Mouse (Mus musculus): ENCODE data around the gene Wwc2. TPM values are rescaled to one million over a fixed set of nuclear protein-coding genes. Genes with fewer than 3 reads are reported as not detected.

Wwc2 gene
- polyA plus RNA-seq, 1 experiment from 2014 or later: 19.2 TPM

- Histone ChIP-seq H3K9me3 (no peaks in the 10 kb centered on the region), H3K27me3 (ENCODE audit: insufficient read depth, poor library complexity, severe bottlenecking) (no peaks in the 10 kb centered on the region), H3K36me3 (peaks cover 6% of the 10 kb centered on the region; the same call in 1 of the 2 replicates), H3K27ac (no peak overlapping the region; the same call in 1 of the 2 replicates), H3K4me1 (peaks cover 42% of the 10 kb centered on the region), H3K4me3 (no peak overlapping the region)
- DNase-seq (ENCODE audit: low spot score): no peak
- WGBS: 53% methylated on average over 9 of the region's 9 CpGs
Measured at GRCm38 (mm10) chr8:47906142-47906541, 84.6 kb downstream of the Wwc2 start.

- 87% methylated on average over 7 of the region's 7 CpGs for WGBS
Measured at GRCm38 (mm10) chr8:47905256-47905655, 85.5 kb downstream of the Wwc2 start.

GRCm38 (mm10) chr8:47904004-47904403 is 86.7 kb downstream of the Wwc2 start:
- no peaks in the 10 kb centered on the region for H3K9me3 ChIP-seq
- peaks cover 18% of the 10 kb centered on the region for H3K36me3 ChIP-seq
- 75% methylated on average over 7 of the region's 7 CpGs for WGBS
- H3K27me3 ChIP-seq (ENCODE audit: insufficient read depth, poor library complexity, severe bottlenecking): no peaks in the 10 kb centered on the region
- peaks cover 42% of the 10 kb centered on the region for H3K4me1 ChIP-seq
- no peak overlapping the region for H3K4me3 ChIP-seq
- no peak overlapping the region for H3K27ac ChIP-seq
- no peak for DNase-seq (ENCODE audit: low spot score)

More at GRCm38 (mm10) chr8:47905256-47905655, 85.5 kb downstream of the Wwc2 start:
- H3K4me1 ChIP-seq: peaks cover 42% of the 10 kb centered on the region
- H3K36me3 ChIP-seq: peaks cover 13% of the 10 kb centered on the region
- H3K4me3 ChIP-seq: no peak overlapping the region
- no peak overlapping the region for H3K27ac ChIP-seq
- no peak for DNase-seq (ENCODE audit: low spot score)
- no peaks in the 10 kb centered on the region for H3K9me3 ChIP-seq
- no peaks in the 10 kb centered on the region for H3K27me3 ChIP-seq (ENCODE audit: insufficient read depth, poor library complexity, severe bottlenecking)

GRCm38 (mm10) chr8:47902704-47903103 is 88.0 kb downstream of the Wwc2 start:
- DNase-seq (ENCODE audit: low spot score): no peak
- WGBS: 83% methylated on average over 3 of the region's 3 CpGs

GRCm38 (mm10) chr8:47900361-47900760 is 90.4 kb downstream of the Wwc2 start:
- 93% methylated on average over 9 of the region's 9 CpGs for WGBS
- H3K9me3 ChIP-seq: no peaks in the 10 kb centered on the region
- no peak overlapping the region for H3K4me3 ChIP-seq
- H3K27ac ChIP-seq: no peak overlapping the region
- no peaks in the 10 kb centered on the region for H3K27me3 ChIP-seq (ENCODE audit: insufficient read depth, poor library complexity, severe bottlenecking)
- peaks cover 43% of the 10 kb centered on the region for H3K36me3 ChIP-seq
- H3K4me1 ChIP-seq: peaks cover 10% of the 10 kb centered on the region; the same call in 1 of the 2 replicates
- DNase-seq (ENCODE audit: low spot score): no peak

More at GRCm38 (mm10) chr8:47902704-47903103, 88.0 kb downstream of the Wwc2 start:
- Histone ChIP-seq H3K4me1 (peaks cover 32% of the 10 kb centered on the region), H3K27ac (no peak overlapping the region), H3K27me3 (ENCODE audit: insufficient read depth, poor library complexity, severe bottlenecking) (no peaks in the 10 kb centered on the region), H3K9me3 (no peaks in the 10 kb centered on the region), H3K4me3 (no peak overlapping the region), H3K36me3 (peaks cover 30% of the 10 kb centered on the region)

GRCm38 (mm10) chr8:47899891-47900290 is 90.8 kb downstream of the Wwc2 start:
- DNase-seq (ENCODE audit: low spot score): no peak
- peaks cover 47% of the 10 kb centered on the region for H3K36me3 ChIP-seq
- no peak overlapping the region for H3K4me3 ChIP-seq

GRCm38 (mm10) chr8:47892419-47892818 is 98.3 kb downstream of the Wwc2 start:
- Histone ChIP-seq H3K9me3 (no peaks in the 10 kb centered on the region), H3K27me3 (ENCODE audit: insufficient read depth, poor library complexity, severe bottlenecking) (no peaks in the 10 kb centered on the region), H3K4me1 (peaks cover 42% of the 10 kb centered on the region), H3K36me3 (peaks cover 24% of the 10 kb centered on the region), H3K4me3 (no peak overlapping the region), H3K27ac (no peak overlapping the region)
- 92% methylated on average over 3 of the region's 3 CpGs for WGBS
- no peak for DNase-seq (ENCODE audit: low spot score)

More at GRCm38 (mm10) chr8:47899891-47900290, 90.8 kb downstream of the Wwc2 start:
- Histone ChIP-seq H3K27me3 (ENCODE audit: insufficient read depth, poor library complexity, severe bottlenecking) (no peaks in the 10 kb centered on the region), H3K27ac (no peak overlapping the region), H3K4me1 (peaks cover 8% of the 10 kb centered on the region; the same call in 1 of the 2 replicates), H3K9me3 (no peaks in the 10 kb centered on the region)
- 90% methylated on average over 3 of the region's 3 CpGs for WGBS

GRCm38 (mm10) chr8:47891641-47892040 is 99.1 kb downstream of the Wwc2 start:
- no peak for DNase-seq (ENCODE audit: low spot score)
- Histone ChIP-seq H3K4me1 (peaks cover 50% of the 10 kb centered on the region), H3K9me3 (no peaks in the 10 kb centered on the region), H3K27ac (no peak overlapping the region), H3K4me3 (no peak overlapping the region), H3K27me3 (ENCODE audit: insufficient read depth, poor library complexity, severe bottlenecking) (no peaks in the 10 kb centered on the region), H3K36me3 (peaks cover 19% of the 10 kb centered on the region)
- WGBS: 59% methylated on average over 13 of the region's 13 CpGs

GRCm38 (mm10) chr8:47890814-47891210 is 99.9 kb downstream of the Wwc2 start:
- no peak for DNase-seq (ENCODE audit: low spot score)
- peaks cover 57% of the 10 kb centered on the region for H3K4me1 ChIP-seq
- H3K4me3 ChIP-seq: no peak overlapping the region; the same call in 1 of the 2 replicates
- no peaks in the 10 kb centered on the region for H3K27me3 ChIP-seq (ENCODE audit: insufficient read depth, poor library complexity, severe bottlenecking)
- 69% methylated on average over 13 of the region's 13 CpGs for WGBS
- no peaks in the 10 kb centered on the region for H3K9me3 ChIP-seq
- peaks cover 16% of the 10 kb centered on the region for H3K36me3 ChIP-seq
- H3K27ac ChIP-seq: peak overlapping the region; percentile 73

- 36% methylated on average over 23 of the region's 23 CpGs for WGBS
- H3K4me3 ChIP-seq: peak overlapping the region; percentile 36
- no peaks in the 10 kb centered on the region for H3K27me3 ChIP-seq (ENCODE audit: insufficient read depth, poor library complexity, severe bottlenecking)
- no peak for DNase-seq (ENCODE audit: low spot score)
- peaks cover 58% of the 10 kb centered on the region for H3K4me1 ChIP-seq
- peak overlapping the region; percentile 73 for H3K27ac ChIP-seq
- H3K36me3 ChIP-seq: peaks cover 17% of the 10 kb centered on the region
- H3K9me3 ChIP-seq: no peaks in the 10 kb centered on the region
Measured at GRCm38 (mm10) chr8:47889936-47890813, 100.5 kb downstream of the Wwc2 start.

GRCm38 (mm10) chr8:47888841-47889570 is 101.7 kb downstream of the Wwc2 start:
- DNase-seq (ENCODE audit: low spot score): no peak
- Histone ChIP-seq H3K36me3 (peaks cover 17% of the 10 kb centered on the region), H3K4me1 (peaks cover 67% of the 10 kb centered on the region), H3K27ac (peak overlapping the region; percentile 71), H3K4me3 (no peak overlapping the region), H3K9me3 (no peaks in the 10 kb centered on the region), H3K27me3 (ENCODE audit: insufficient read depth, poor library complexity, severe bottlenecking) (no peaks in the 10 kb centered on the region)
- 47% methylated on average over 11 of the region's 11 CpGs for WGBS

- Histone ChIP-seq H3K36me3 (peaks cover 36% of the 10 kb centered on the region), H3K4me1 (peaks cover 76% of the 10 kb centered on the region), H3K27ac (no peak overlapping the region), H3K4me3 (no peak overlapping the region), H3K27me3 (ENCODE audit: insufficient read depth, poor library complexity, severe bottlenecking) (no peaks in the 10 kb centered on the region), H3K9me3 (no peaks in the 10 kb centered on the region)
- DNase-seq (ENCODE audit: low spot score): no peak
- WGBS: 83% methylated on average over 5 of the region's 5 CpGs
Measured at GRCm38 (mm10) chr8:47884306-47884705, 106.4 kb downstream of the Wwc2 start.

- DNase-seq (ENCODE audit: low spot score): no peak
- H3K27me3 ChIP-seq (ENCODE audit: insufficient read depth, poor library complexity, severe bottlenecking): no peaks in the 10 kb centered on the region
- H3K9me3 ChIP-seq: no peaks in the 10 kb centered on the region
- H3K4me3 ChIP-seq: no peak overlapping the region
- WGBS: 78% methylated on average over 8 of the region's 8 CpGs
- peaks cover 73% of the 10 kb centered on the region for H3K4me1 ChIP-seq
- no peak overlapping the region for H3K27ac ChIP-seq
- peaks cover 40% of the 10 kb centered on the region for H3K36me3 ChIP-seq
Measured at GRCm38 (mm10) chr8:47883739-47884138, 107.0 kb downstream of the Wwc2 start.
